Mouse (Mus musculus): ENCODE data around the gene Ice1.

Ice1 gene

GRCm38 (mm10) chr13:70574216-70574615 is 63.2 kb downstream of the Ice1 start:
- DNase-seq (ENCODE audit: low spot score), result no peak

DNA sequence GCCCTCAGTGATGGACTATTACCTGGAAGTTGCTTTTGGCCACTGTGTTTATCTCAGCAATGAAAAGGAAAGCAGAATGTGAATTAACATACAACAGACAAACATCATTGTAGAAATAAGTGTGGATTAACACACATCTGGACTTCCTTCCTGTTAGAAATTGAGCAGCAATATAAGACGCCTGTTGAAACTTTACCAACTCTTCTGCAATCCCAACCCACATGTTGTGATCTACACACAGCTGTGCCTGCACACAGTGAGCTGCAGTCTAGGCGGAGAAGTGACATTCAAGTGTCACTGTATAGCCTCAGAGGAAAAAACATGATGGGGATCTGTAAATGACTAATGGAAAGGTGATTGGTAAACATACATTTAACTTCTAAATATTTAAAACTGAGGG is 69.5 kb downstream of the Ice1 start:
- DNase-seq (ENCODE audit: low spot score), result no peak

GRCm38 (mm10) chr13:70553456-70553855 is 84.0 kb downstream of the Ice1 start:
- DNase-seq (ENCODE audit: low spot score), result no peak

DNA sequence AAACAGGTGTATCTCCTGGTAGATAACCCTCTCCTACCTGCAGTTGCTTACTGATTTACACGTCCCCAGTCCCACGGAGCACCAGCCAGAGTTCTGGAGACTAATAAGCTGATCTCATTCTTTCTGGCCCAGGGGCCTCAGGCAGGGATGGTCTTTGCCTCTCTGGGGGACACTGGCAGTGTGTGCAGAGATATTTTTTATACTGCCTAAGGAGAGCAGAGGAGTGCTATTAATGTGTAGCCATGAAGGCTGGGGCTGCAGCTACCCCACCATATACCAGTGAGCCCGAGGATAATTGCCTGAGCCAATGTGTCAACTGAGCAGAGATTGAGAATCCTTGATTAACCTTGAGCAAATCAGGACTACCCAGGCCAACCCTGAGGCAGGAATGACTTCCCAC is 90.0 kb downstream of the Ice1 start:
- DNase-seq (ENCODE audit: low spot score), result no peak

- DNase-seq (ENCODE audit: low spot score), result no peak
Observed at GRCm38 (mm10) chr13:70545261-70545660, 92.2 kb downstream of the Ice1 start.

DNA sequence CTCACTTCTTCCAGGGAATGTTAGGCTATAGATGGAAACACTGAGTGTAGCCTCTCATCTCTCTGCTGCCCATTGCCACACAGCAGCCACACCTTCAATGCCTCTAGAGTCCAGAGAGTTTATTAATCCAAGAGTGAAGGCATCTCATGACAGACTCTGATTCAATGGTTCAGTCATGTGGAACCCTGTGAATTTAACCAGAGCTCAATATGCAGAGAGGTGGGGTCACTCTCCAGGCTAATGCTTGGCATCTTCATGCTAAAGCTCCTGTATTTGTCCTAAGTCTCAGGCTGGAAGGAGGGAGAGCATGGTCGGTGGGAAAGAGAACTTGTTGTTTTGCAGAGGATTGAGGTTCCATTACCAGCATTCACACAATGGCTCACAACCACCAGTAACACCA is 97.6 kb downstream of the Ice1 start:
- no peak for DNase-seq (ENCODE audit: low spot score)

DNA sequence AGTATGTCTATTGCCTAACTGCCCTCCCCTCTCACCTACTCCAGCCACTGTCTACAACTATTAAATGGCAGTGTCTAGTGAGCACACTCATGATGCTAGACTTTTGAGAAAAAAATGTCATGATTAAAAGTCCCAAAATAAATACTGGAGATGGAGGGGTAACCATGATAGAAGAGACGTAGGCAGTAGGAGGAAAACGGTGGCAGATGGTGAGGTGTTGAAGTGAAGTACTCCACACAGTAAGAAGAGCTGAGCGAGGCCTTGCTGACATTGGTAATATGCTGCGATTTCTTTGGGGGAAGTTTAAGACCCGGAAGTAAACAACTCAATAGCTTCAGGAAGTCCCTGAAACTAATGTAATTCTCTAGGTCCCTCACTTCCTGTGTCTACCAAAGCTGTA is 104.0 kb downstream of the Ice1 start:
- no peak for DNase-seq (ENCODE audit: low spot score)

- DNase-seq (ENCODE audit: low spot score), result no peak
Observed at GRCm38 (mm10) chr13:70532719-70533118, 104.7 kb downstream of the Ice1 start.

- no peak for DNase-seq (ENCODE audit: low spot score)
Observed at GRCm38 (mm10) chr13:70517651-70518050, 119.8 kb downstream of the Ice1 start.

- no peak for DNase-seq (ENCODE audit: low spot score)
Observed at GRCm38 (mm10) chr13:70515004-70515403, 122.4 kb downstream of the Ice1 start.

- no peak for DNase-seq (ENCODE audit: low spot score)
Observed at GRCm38 (mm10) chr13:70510199-70510598, 127.2 kb downstream of the Ice1 start.

DNA sequence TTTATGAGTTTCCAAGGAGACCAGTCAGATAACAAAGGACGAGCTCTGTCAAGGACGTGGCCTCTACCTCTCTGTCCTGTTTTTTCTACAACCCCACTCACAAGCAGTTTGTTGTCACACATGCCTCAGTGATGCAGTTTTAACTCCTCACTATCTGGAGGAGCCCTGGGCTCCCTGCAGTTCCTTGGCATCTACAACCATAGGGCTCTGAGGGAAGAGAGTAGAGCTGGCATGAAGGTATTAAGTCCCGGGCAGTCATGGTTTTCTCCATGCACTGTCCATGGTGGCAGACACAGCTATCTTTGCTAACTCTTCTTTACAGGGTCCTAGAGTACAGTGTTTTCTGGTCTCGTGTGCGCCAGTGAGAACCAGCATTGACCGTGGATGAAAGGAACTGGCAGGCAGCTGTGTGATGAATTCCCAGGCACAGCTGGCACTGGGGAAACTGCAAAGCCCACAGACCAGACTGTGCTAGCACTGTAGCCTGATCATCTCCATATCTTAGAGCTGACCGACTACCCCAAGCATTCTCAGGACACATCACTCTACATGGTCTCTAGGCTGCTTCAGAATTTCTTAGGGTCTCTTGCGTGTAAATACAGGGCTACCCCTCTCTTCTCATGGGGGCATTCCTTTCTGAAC is 127.9 kb downstream of the Ice1 start:
- no peak for DNase-seq (ENCODE audit: low spot score)

DNA sequence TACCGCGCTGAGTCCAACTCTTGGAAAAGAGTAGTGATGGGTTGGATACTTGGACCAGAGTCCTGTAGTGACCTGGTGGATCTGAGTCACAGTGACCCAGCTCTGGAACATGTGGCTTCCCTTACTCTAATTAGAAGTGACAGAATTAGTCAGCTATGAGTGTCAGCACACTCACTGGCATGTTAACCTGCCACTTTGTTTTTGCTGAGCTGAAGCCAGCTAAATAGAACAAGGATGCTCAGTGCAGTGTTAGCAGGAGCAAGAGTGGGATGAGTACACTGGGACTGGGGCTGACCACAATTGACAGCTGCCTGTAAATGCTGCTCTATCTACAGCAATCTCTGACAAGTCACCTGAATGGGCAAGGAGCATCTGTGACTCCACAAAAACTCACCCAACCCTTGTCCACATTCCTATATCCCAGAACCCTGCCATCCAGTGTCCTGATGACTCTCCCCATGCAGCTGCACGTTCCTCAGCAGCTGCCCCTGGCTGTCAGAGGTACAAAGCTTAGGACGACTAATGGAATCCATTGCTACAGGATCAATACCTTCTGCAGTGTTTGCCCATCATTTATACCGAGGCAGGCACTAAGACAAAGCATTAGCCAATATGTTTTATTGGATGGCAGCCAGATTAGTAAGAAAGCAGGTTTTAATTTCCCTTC is 128.6 kb downstream of the Ice1 start:
- DNase-seq (ENCODE audit: low spot score), result no peak
